Mouse (Mus musculus) liver, embryonic 14.5 days (tissue): ENCODE data around the gene Cabp1. TPM values are rescaled to one million over a fixed set of nuclear protein-coding genes. Genes with fewer than 3 reads are reported as not detected.

ENCODE experiments used
- ATAC-seq: fragments of 200-750 bp; cut with Nextera tagmentation; 2 replicates; pipeline ENCODE4 v1.8.0; 2017; ENCODE audit warnings: moderate number of reproducible peaks, mild to moderate bottlenecking, moderate library complexity; ENCODE audit not compliant: insufficient read depth
- DNase-seq, 3 experiments: peaks; one replicate each; pipeline ENCODE4 v3.0.0-alpha.2; 2012 to 2013; ENCODE audit warnings: low read depth in 3 of 3, low spot score in 3 of 3
- H3K27ac ChIP-seq: fragments of 300-500 bp; sonication (generic); 2 replicates; pipeline ENCODE4 v1.5.1; 2014; ENCODE audit warnings: moderate library complexity, mild to moderate bottlenecking, control low read depth, inconsistent platforms
- H3K27me3 ChIP-seq: fragments of 300-500 bp; sonication (generic); 2 replicates; pipeline ENCODE4 v1.6.1; 2014; ENCODE audit warnings: mild to moderate bottlenecking, low read length, moderate library complexity; ENCODE audit not compliant: control insufficient read depth, insufficient read depth
- H3K36me3 ChIP-seq: fragments of 300-500 bp; sonication (generic); replicated peaks from 2 replicates; pipeline ENCODE4 v1.6.1; 2014; ENCODE audit warnings: low read depth; ENCODE audit not compliant: control insufficient read depth, insufficient read depth
- H3K4me1 ChIP-seq, 2 experiments: fragments of 200-500 bp in 1 of 2; fragments of 300-500 bp in 1 of 2; sonication (generic) in 1 of 2; replicated peaks; 2 replicates each; pipeline ENCODE4 v1.6.1; 2012 to 2014; ENCODE audit warnings: antibody characterized with exemption in 1 of 2, inconsistent platforms in 1 of 2, low read length in 1 of 2; ENCODE audit not compliant: control insufficient read depth in 2 of 2, insufficient read depth in 2 of 2
- H3K4me2 ChIP-seq: fragments of 300-500 bp; sonication (generic); 2 replicates; pipeline ENCODE4 v1.6.1; 2014; ENCODE audit warnings: low read depth, mild to moderate bottlenecking, control low read depth, moderate library complexity
- H3K4me3 ChIP-seq, 2 experiments: fragments of 200-500 bp in 1 of 2; fragments of 300-500 bp in 1 of 2; sonication (generic) in 1 of 2; 2 replicates each; pipeline ENCODE4 v1.5.1; 2012 to 2014; ENCODE audit warnings: low read depth in 2 of 2, low read length in 2 of 2, mild to moderate bottlenecking in 2 of 2, control low read depth in 1 of 2, inconsistent platforms in 1 of 2, moderate library complexity in 1 of 2; ENCODE audit not compliant: insufficient read depth in 1 of 2
- H3K9ac ChIP-seq: fragments of 300-500 bp; sonication (generic); replicated peaks from 2 replicates; pipeline ENCODE4 v1.6.1; 2014; ENCODE audit warnings: mild to moderate bottlenecking, control low read depth, moderate library complexity
- H3K9me3 ChIP-seq: fragments of 300-500 bp; sonication (generic); 2 replicates; pipeline ENCODE4 v1.6.1; 2016; ENCODE audit warnings: low read length, mixed read lengths; ENCODE audit not compliant: control insufficient read depth
- CTCF ChIP-seq: IDR thresholded peaks from 2 replicates; pipeline ENCODE4 v1.5.1; 2016; ENCODE audit warnings: antibody characterized with exemption, low read depth, control low read depth
- EP300 ChIP-seq: IDR thresholded peaks from 2 replicates; pipeline ENCODE4 v1.6.1; 2016; ENCODE audit warnings: antibody characterized with exemption, low read depth
- WGBS: fragments of 180-500 bp; shearing (Covaris S2); extraction: QIAGEN DNeasy Blood & Tissue Kit; methylation state at CpG from one replicate; pipeline ENCODE4 v1.1.7; 2014; ENCODE audit not compliant: insufficient replicate concordance; 5-methylcytosine and 5-hydroxymethylcytosine counted together
- polyA plus RNA-seq, 2 experiments: library from polyadenylated mRNA; depleted of rRNA in 1 of 2; stranded (reverse) in 1 of 2; unstranded in 1 of 2; fragments of >200 nt; fragmentation: Nextera tagmentation in 1 of 2; extraction: Ambion mirVana in 1 of 2; gene quantifications; 2 replicates each; pipeline versions ENCODE4 v1.2.1 to v1.2.3; 2012 to 2014

Gene Cabp1
- polyA plus RNA-seq, 2 experiments = 0.13 to 0.14 TPM

DNA sequence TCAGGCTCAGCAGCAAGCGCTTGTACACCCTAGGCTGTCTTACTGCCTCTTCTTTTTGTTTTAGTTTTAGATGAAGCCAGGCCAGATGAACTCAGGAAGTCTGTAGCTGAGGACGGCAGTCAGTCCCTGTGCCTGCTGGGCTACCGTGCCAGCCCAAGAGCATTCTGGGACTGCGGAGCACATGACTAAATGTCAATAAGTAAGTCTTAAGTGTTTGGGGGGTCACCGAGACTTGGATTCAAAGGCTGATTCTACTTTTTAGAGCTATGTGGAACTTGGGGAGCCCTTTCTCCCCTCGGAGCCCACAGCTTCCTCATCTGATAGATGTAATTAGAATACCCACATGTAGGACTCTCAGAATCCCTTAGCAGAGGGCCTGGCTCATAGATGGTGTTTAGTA, 33.5 kb downstream of the Cabp1 start:
- H3K4me1 ChIP-seq = peaks cover 14 to 20% of the 10 kb centered on the region in 2 experiments

DNA sequence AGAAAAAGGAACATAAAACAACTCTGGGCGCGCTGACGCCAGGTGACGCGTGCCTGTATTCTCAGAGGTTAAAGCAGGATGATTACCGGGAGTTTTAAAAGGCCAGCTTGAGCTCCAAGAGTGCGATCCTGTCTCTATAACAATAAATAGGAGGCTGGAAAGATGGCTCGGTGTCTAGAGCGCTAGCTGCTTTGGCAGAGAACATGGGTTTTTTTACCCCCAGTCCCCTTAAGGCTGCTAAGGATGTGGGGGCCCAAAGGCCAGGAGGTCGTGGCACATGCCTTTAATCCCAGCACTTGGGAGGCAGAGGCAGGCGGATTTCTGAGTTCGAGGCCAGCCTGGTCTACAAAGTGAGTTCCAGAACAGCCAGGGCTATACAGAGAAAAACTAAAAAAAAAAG, 35.0 kb downstream of the Cabp1 start:
- ATAC-seq = no peak
- no peak for DNase-seq
- Histone ChIP-seq H3K27me3 (no peaks in the 10 kb centered on the region), H3K9me3 (no peaks in the 10 kb centered on the region), H3K36me3 (no peaks in the 10 kb centered on the region), H3K4me1 (peaks cover 23 to 34% of the 10 kb centered on the region in 2 experiments), H3K27ac (no peak overlapping the region; the same call in 1 of the 2 replicates), H3K4me2 (peak overlapping the region; percentile 87), H3K4me3 (peak overlapping the region; percentile 72), H3K9ac (peak overlapping the region; percentile 69)
- WGBS = 36% methylated on average over 12 of the region's 12 CpGs
- TF ChIP-seq CTCF (no peak), EP300 (no peak)

More for the DNA sequence above, 33.5 kb downstream of the Cabp1 start:
- Histone ChIP-seq H3K4me2 (no peak overlapping the region), H3K9me3 (no peaks in the 10 kb centered on the region), H3K9ac (no peak overlapping the region), H3K27ac (no peak overlapping the region), H3K4me3 (no peak overlapping the region), H3K36me3 (no peaks in the 10 kb centered on the region), H3K27me3 (no peaks in the 10 kb centered on the region)
- WGBS = 50% methylated on average over 6 of the region's 6 CpGs
- no peak for DNase-seq
- ATAC-seq = no peak
- TF ChIP-seq EP300 (no peak), CTCF (no peak)

DNA sequence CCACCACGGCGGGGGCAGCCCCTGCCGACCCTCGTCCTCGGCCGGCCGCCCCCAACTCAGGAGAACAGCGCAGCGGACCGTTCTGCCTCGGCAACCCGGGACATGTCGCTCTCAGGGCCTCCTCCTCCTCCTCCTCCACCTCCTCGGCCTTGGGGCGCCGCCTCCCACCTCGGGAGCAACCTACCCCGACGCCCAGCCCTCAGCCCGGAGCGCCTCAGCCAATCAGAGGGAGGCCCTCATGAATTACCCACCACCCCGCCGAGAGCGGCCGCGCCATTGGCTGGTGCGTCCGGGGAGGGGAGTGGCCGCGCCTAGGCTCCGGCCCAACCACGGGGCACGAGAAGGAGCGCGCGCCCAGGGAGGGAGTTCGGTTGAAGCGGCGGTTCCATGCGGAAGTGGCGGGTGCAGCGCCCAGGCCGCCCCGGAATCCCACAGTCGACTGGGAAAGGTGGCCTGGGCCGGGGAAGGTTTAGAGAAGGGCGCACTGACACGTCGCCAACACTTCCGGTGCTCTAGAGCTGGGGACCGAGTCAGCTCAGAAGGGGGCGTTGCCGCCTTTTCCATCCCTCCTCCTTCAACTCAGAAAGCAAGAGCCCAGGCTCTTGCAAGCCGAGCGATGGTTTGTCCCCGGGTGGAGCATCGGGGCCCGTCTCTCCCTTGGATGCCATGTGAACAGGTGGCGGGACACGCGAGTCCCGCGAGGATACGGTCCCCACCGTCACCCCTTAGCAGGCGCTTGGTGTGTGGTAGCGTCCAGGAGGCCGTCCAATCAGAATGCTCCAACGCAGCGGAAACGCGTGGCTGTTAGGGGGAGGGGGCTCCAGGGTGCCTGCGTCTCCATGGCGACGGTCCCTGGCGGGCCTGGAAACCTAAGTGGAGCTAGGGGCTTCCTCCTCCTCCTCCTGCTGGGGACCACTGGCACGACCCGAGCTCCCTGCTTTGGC, 35.9 kb downstream of the Cabp1 start, which contains the start of gene Mlec:
Gene Mlec, minus strand, starts transcription at position 140 of the 944 bp plus-strand sequence.
- Histone ChIP-seq H3K9me3 (no peaks in the 10 kb centered on the region), H3K9ac (peak within 1 kb of the TSS; percentile 76), H3K27me3 (no peaks in the 10 kb centered on the region), H3K27ac (peak within 1 kb of the TSS; percentile 67), H3K36me3 (no peaks in the 10 kb centered on the region), H3K4me2 (peak within 1 kb of the TSS; percentile 87), H3K4me1 (peaks cover 23 to 37% of the 10 kb centered on the region in 2 experiments), H3K4me3 (peak within 1 kb of the TSS; percentile 72)
- no peak for TF ChIP-seq CTCF
- no peak; the same call in 1 of the 2 replicates for TF ChIP-seq EP300
- under 1% methylated on average over 77 of the region's 78 CpGs for WGBS
- DNase-seq = peak; percentile 96 to 98 (median 98)
- ATAC-seq = peak; percentile 97

DNA sequence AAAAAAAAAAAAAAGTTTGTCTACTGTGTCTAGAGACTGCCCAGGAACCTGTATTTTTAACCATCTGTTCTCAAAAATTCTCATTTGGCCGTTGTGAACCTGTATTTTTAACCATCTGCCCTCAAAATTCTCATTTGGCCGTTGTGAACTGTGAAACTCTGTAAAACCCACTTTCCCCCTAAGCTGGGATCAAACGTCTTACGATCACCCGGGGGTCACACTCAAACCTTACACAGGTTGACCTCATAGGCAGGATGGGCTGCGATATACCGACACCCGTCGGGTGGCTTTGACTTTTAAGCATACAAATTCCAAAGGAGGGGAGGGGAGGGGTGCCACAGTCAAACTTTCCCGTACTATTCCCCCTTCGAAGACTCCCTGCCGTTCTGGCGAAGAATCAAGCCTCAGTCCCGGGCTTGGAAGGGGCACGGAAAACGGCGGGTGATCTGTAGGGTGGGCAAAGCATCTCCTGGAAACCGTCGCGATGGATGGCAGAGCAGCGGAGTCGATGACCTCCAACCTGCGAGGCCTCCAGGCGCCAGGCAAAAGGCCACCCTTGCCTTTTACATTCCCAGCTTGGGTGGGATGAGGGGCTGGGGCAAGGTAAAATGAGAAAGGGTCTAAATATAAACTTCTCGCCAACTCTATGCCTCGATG, 37.1 kb downstream of the Cabp1 start:
- under 1% methylated on average over 26 of the region's 26 CpGs for WGBS
- no peak for TF ChIP-seq CTCF
- no peak for TF ChIP-seq EP300
- Histone ChIP-seq H3K27ac (no peak overlapping the region), H3K4me3 (peak overlapping the region; percentile 69 to 72), H3K4me2 (peak overlapping the region; percentile 86), H3K9ac (peak overlapping the region; percentile 76), H3K9me3 (no peaks in the 10 kb centered on the region), H3K36me3 (no peaks in the 10 kb centered on the region), H3K4me1 (peaks cover 23 to 42% of the 10 kb centered on the region in 2 experiments), H3K27me3 (no peaks in the 10 kb centered on the region)
- peak in 1 of 3 experiments; percentile 32 for DNase-seq
- ATAC-seq = no peak

DNA sequence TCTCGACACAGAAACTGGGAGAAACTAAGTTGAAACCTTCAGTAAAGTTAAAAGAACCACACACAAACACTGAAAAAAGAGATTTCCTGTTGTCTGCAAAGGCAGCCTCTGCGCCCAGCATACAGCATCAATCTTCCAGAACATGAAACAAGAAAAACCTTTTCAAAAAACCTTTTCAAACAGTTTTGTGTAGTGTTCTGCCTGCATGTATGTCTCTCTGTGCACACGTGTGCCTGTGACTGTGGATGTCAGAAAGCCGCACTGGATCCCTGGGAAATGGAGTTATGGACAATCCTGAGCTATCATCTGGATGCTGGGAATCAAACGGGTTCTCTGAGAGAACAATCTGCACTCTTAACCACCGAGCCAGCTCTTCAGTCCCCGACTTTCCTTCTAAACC, 37.8 kb downstream of the Cabp1 start:
- ATAC-seq = no peak
- H3K4me2 ChIP-seq = peak overlapping the region; percentile 86
- peaks cover 23 to 42% of the 10 kb centered on the region in 2 experiments for H3K4me1 ChIP-seq
- TF ChIP-seq CTCF = no peak
- no peak for TF ChIP-seq EP300
- no peak for DNase-seq
- H3K9ac ChIP-seq = no peak overlapping the region
- H3K4me3 ChIP-seq = peak overlapping the region; percentile 40 to 72; a peak in 3 of 4 replicates
- no peaks in the 10 kb centered on the region for H3K27me3 ChIP-seq
- H3K9me3 ChIP-seq = no peaks in the 10 kb centered on the region
- 31% methylated on average over 7 of the region's 7 CpGs for WGBS
- no peak overlapping the region for H3K27ac ChIP-seq
- no peaks in the 10 kb centered on the region for H3K36me3 ChIP-seq
